Mouse (Mus musculus) layer of hippocampus, adult 9-10 months (tissue): Measurements from ENCODE around the gene Cfap97d1.

Experiments used
- DNase-seq: peaks from one replicate; pipeline ENCODE4 v3.0.0; 2022; ENCODE audit warnings: low spot score

The Cfap97d1 gene

GRCm38 (mm10) chr11:102035456-102035960, 51.4 kb downstream of the Cfap97d1 start:
- no peak for DNase-seq

- no peak for DNase-seq
These were observed 52.3 kb downstream of the Cfap97d1 start for GRCm38 (mm10) chr11:102036336-102036735.

DNA sequence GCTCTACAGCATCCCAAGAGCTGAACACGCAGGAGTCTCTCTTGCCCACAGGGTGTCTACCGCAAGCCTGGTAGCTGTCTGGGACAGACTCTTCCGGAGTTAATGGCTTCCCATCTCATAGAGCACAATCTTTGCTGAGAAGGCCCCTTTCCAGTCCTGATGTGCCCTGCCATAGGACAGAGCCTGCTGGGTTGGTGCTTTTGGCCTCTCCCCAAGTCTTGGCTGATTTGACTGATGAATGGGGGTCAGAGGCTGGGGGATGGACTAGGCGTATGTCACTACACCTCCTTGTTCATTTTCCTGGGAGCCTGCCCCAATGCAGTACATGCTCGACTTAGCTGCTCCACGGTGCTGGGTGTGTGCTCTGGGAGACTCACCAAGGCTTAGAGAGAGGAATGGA, 53.7 kb downstream of the Cfap97d1 start:
- DNase-seq, result no peak

GRCm38 (mm10) chr11:102039487-102040137, 55.5 kb downstream of the Cfap97d1 start:
- DNase-seq, result no peak

DNA sequence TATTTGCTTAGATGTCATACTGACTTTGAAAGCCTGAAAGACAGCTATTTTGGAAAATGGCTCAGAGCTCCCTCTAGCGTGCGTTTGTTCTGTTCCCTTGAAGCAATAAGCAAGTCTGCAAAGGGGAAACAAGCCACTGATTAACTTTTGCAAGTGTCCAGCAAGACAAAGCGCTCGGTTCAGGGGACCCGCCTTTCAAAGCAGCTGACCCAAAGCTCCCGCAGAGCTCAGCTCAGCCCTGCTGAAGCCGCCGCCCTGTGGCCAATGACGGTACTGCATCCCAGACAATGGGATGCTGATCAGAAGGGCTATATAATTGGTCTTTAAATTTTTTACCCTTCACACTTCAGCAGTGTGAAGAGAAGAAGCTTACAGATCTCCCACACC, 56.1 kb downstream of the Cfap97d1 start:
- peak; percentile 50 for DNase-seq

DNA sequence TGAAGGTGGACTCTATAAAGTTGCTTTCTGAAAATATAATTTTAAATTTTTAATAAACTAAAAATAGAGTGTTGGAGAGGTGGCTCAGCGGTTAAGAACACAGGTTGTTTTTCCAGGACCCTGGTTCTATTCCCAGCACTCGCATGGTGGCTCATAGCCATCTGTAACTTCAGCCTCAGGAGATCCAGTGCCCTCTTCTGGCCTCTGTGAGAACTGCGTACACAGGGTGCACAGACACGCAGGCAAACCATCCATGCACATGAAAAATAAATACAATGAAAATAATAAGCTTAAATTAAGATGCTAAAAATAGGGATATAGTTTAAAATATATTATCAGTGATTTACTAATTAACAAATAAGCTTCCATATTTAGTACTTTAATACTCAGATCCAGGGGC, 56.6 kb downstream of the Cfap97d1 start:
- no peak for DNase-seq

DNA sequence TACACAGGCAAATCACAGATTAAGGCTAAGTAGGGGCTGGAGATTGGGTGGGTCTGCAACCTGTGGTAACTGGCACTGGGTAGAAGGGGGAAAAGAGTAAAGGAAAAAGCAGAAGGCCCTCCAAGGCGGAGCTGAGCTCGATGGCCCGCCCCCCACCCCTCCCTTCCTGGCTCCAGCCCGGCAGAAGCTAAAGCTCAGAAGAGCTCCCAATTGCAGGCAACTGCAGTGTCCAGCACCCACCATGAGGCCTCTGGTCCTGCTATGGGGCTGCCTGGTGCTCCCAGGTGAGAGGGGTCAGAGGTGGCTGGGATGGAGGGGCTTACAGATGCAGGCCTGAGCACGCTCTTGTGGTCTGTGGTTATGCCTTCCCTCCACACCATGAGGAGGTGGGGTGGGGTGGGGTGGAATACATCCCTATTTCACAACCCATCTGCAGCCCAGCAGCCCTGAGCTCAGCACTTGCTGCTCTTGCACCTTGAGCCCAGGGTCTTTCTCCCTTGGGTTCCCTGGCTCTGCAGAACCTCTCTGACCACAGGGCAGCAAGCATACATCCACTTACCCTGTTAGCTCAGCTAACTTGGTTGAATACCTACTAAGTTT, 57.4 kb downstream of the Cfap97d1 start, which contains the start of gene Cd300lg:
Gene Cd300lg, plus strand, starts transcription at position 160 of the 600 bp plus-strand sequence.
- no peak for DNase-seq
